Mouse (Mus musculus): ENCODE measurements around the gene Rpl35a. TPM values are rescaled to one million over a fixed set of nuclear protein-coding genes. Genes with fewer than 3 reads are reported as not detected.
A peak's percentile ranks its signal among the peaks of the same experiment; 100 is the strongest.
"Not testable (repeated sequence)": the region's sequence is repeated elsewhere in the genome, so short reads cannot be mapped to it uniquely, and the experiment has no call there.

The Rpl35a gene
- polyA plus RNA-seq, 1 experiment from 2014 or later: 1,004 TPM

DNA sequence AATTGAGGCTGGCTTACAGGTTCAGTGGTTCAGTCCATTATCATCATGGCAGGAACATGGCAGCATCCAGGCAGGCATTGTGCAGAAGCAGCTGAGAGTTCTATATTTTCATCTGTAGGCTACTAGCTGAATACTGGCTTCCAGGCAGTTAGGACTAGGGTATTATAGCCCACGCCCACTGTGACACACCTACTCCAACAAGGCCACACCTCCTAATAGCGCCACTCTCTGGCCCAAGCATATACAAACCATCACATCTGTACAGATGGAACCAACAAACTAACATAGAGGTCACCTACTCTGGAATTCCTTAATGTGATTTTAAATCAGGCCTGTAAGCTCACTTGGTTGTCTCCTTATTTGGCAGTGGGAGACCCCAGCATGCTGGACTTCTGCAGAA, 7.6 kb upstream of the Rpl35a start:
- 71% methylated on average over 2 of the region's 2 CpGs for WGBS
- no peak overlapping the region for H3K4me2 ChIP-seq (ENCODE audit: low read depth, low read length)

DNA sequence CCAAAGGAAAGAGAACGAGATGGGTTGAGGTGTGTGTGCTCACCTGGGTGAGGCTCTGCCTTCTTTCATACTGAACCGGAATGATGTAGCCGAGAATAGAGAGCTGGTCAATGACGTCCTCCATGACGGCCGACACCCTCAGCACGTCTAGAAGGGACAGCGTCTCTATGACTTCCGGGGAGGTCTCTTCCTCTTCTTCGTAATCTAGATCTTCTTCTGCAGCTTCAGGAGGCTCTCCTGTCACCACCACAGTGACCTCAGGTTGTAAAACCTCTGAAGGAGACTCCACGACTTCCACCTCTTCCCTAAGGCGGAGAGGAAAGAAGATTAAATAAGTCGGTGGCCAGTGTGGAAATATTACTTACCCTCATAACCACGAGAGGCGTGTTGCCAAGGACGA, 6.4 kb upstream of the Rpl35a start:
- H3K4me3 ChIP-seq (ENCODE audit: low read length): no peak overlapping the region
- no peaks in the 10 kb centered on the region for H3K4me1 ChIP-seq (replicated peaks; ENCODE audit: control insufficient read depth, insufficient read depth, low read length)
- no peak overlapping the region for H3K4me2 ChIP-seq (ENCODE audit: low read depth, low read length)
- WGBS: 89% methylated on average over 16 of the region's 16 CpGs
- H3K9me3 ChIP-seq (ENCODE audit: control insufficient read depth, low read length): no peaks in the 10 kb centered on the region
- no peak overlapping the region for H3K27ac ChIP-seq (ENCODE audit: low read length)
- H3K36me3 ChIP-seq (ENCODE audit: control insufficient read depth, insufficient read depth, low read length): no peaks in the 10 kb centered on the region
- H3K9ac ChIP-seq (ENCODE audit: low read length): no peak overlapping the region
- H3K27me3 ChIP-seq (ENCODE audit: control insufficient read depth, insufficient read depth, low read depth, low read length): no peaks in the 10 kb centered on the region
- no peak for ATAC-seq (ENCODE audit: low read depth)

More for the DNA sequence above, 7.6 kb upstream of the Rpl35a start:
- H3K27ac ChIP-seq (ENCODE audit: low read length): no peak overlapping the region
- no peaks in the 10 kb centered on the region for H3K4me1 ChIP-seq (replicated peaks; ENCODE audit: control insufficient read depth, insufficient read depth, low read length)
- H3K27me3 ChIP-seq (ENCODE audit: control insufficient read depth, insufficient read depth, low read depth, low read length): no peaks in the 10 kb centered on the region
- H3K9me3 ChIP-seq (ENCODE audit: control insufficient read depth, low read length): no peaks in the 10 kb centered on the region
- ATAC-seq (ENCODE audit: low read depth): no peak
- H3K36me3 ChIP-seq (ENCODE audit: control insufficient read depth, insufficient read depth, low read length): no peaks in the 10 kb centered on the region
- no peak overlapping the region for H3K9ac ChIP-seq (ENCODE audit: low read length)
- no peak overlapping the region for H3K4me3 ChIP-seq (ENCODE audit: low read length)

DNA sequence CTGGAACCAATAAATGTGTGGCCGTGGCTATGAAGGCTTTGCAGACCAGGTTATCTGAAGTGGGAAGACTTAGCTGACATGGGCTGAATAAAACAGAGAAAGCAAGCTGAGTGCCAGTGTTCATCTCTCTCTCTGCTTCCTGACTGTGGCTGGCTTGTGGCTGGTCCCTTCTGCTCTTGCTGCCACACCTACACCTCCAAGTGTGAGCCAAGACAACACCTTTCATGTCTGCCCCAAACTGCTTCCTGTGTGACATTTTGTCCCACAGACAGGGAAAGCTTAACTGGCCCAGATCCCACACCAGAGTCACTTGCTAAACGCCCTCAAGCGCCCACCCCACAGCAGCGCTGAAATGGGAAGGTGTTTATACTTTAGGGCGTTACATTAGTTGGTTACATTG, 3.1 kb upstream of the Rpl35a start:
- ATAC-seq (ENCODE audit: low read depth): no peak
- Histone ChIP-seq H3K27ac (ENCODE audit: low read length) (no peak overlapping the region), H3K9ac (ENCODE audit: low read length) (no peak overlapping the region), H3K4me3 (ENCODE audit: low read length) (no peak overlapping the region), H3K36me3 (ENCODE audit: control insufficient read depth, insufficient read depth, low read length) (no peaks in the 10 kb centered on the region), H3K27me3 (ENCODE audit: control insufficient read depth, insufficient read depth, low read depth, low read length) (no peaks in the 10 kb centered on the region), H3K4me2 (ENCODE audit: low read depth, low read length) (no peak overlapping the region), H3K9me3 (ENCODE audit: control insufficient read depth, low read length) (no peaks in the 10 kb centered on the region), H3K4me1 (replicated peaks; ENCODE audit: control insufficient read depth, insufficient read depth, low read length) (peaks cover 10% of the 10 kb centered on the region)
- 66% methylated on average over 5 of the region's 5 CpGs for WGBS

DNA sequence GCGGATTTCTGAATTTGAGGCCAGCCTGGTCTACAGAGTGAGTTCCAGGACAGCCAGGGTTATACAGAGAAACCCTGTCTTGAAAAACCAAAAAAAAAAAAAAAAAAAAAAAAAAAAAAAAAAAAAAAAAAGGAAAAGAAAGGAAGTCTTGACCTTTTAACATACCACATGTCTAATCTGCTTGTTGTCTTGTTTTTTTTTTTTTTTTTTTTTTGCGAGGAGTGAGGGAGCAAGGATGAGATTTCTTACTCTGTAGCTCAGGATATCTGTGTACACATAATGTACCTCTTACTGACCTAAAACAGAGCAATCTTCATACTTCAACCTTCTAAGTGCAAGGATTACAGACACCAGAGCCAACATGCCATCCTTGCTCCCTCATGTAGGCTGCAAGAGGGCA, 1.3 kb upstream of the Rpl35a start:
- not testable (repeated sequence) for H3K4me3 ChIP-seq (ENCODE audit: low read length); H3K9ac ChIP-seq (ENCODE audit: low read length); H3K9me3 ChIP-seq (ENCODE audit: control insufficient read depth, low read length); H3K27ac ChIP-seq (ENCODE audit: low read length); H3K27me3 ChIP-seq (ENCODE audit: control insufficient read depth, insufficient read depth, low read depth, low read length); ATAC-seq (ENCODE audit: low read depth); H3K4me2 ChIP-seq (ENCODE audit: low read depth, low read length)
- 78% methylated on average over 2 of the region's 2 CpGs for WGBS
- Histone ChIP-seq H3K36me3 (ENCODE audit: control insufficient read depth, insufficient read depth, low read length) (peaks cover 14% of the 10 kb centered on the region), H3K4me1 (replicated peaks; ENCODE audit: control insufficient read depth, insufficient read depth, low read length) (peaks cover 14% of the 10 kb centered on the region)

- peak; percentile 10; the same call in 1 of the 2 replicates for ATAC-seq (ENCODE audit: low read depth)
- H3K27ac ChIP-seq (ENCODE audit: low read length): no peak overlapping the region; the same call in 1 of the 2 replicates
- WGBS: 18% methylated on average over 10 of the region's 10 CpGs
Measured at GRCm38 (mm10) chr16:33055655-33056054, 598 bp upstream of the Rpl35a start.

DNA sequence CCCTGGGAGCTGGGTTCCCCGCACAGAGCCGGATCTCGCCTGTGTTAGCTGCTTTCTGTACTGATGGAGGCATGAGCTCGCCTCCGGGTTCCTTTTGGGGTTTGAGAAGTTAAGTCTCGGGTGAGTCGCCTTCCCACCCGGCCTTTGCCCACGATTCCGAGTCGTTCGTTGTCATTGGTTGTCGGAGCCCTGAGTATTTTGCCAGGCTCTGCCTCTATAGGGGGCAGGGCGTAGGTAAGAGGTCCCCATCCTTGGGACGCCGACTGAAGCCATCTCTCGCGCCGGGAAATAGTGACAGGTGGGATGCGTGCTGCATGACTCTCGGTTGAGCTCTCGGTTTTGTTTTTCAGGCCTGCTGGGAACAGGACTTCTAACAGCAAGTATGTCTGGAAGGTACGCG, 533 bp downstream of the Rpl35a start:
- Histone ChIP-seq H3K9me3 (ENCODE audit: control insufficient read depth, low read length) (no peaks in the 10 kb centered on the region), H3K27me3 (ENCODE audit: control insufficient read depth, insufficient read depth, low read depth, low read length) (no peaks in the 10 kb centered on the region), H3K9ac (ENCODE audit: low read length) (peak overlapping the region; percentile 91), H3K36me3 (ENCODE audit: control insufficient read depth, insufficient read depth, low read length) (peaks cover 22% of the 10 kb centered on the region), H3K4me3 (ENCODE audit: low read length) (peak overlapping the region; percentile 81), H3K4me2 (ENCODE audit: low read depth, low read length) (peak overlapping the region; percentile 79), H3K4me1 (replicated peaks; ENCODE audit: control insufficient read depth, insufficient read depth, low read length) (peaks cover 16% of the 10 kb centered on the region), H3K27ac (ENCODE audit: low read length) (peak overlapping the region; percentile 85)
- ATAC-seq (ENCODE audit: low read depth): peak; percentile 12
- WGBS: under 1% methylated on average over 24 of the region's 24 CpGs

More at GRCm38 (mm10) chr16:33055655-33056054, 598 bp upstream of the Rpl35a start:
- H3K4me3 ChIP-seq (ENCODE audit: low read length): peak overlapping the region; percentile 81
- H3K27me3 ChIP-seq (ENCODE audit: control insufficient read depth, insufficient read depth, low read depth, low read length): no peaks in the 10 kb centered on the region
- H3K4me2 ChIP-seq (ENCODE audit: low read depth, low read length): peak overlapping the region; percentile 82
- no peaks in the 10 kb centered on the region for H3K9me3 ChIP-seq (ENCODE audit: control insufficient read depth, low read length)
- H3K9ac ChIP-seq (ENCODE audit: low read length): peak overlapping the region; percentile 58
- peaks cover 18% of the 10 kb centered on the region for H3K36me3 ChIP-seq (ENCODE audit: control insufficient read depth, insufficient read depth, low read length)
- peaks cover 14% of the 10 kb centered on the region for H3K4me1 ChIP-seq (replicated peaks; ENCODE audit: control insufficient read depth, insufficient read depth, low read length)

- Histone ChIP-seq H3K4me2 (ENCODE audit: low read depth, low read length) (peak overlapping the region; percentile 79), H3K4me1 (replicated peaks; ENCODE audit: control insufficient read depth, insufficient read depth, low read length) (peaks cover 17% of the 10 kb centered on the region), H3K4me3 (ENCODE audit: low read length) (0 out of 2 replicates have a peak overlapping the region, but pooled peaks have one; percentile 25), H3K27ac (ENCODE audit: low read length) (no peak overlapping the region), H3K9me3 (ENCODE audit: control insufficient read depth, low read length) (no peaks in the 10 kb centered on the region), H3K9ac (ENCODE audit: low read length) (peak overlapping the region; percentile 40), H3K36me3 (ENCODE audit: control insufficient read depth, insufficient read depth, low read length) (peaks cover 22% of the 10 kb centered on the region), H3K27me3 (ENCODE audit: control insufficient read depth, insufficient read depth, low read depth, low read length) (no peaks in the 10 kb centered on the region)
- no peak for ATAC-seq (ENCODE audit: low read depth)
- WGBS: 86% methylated on average over 16 of the region's 16 CpGs
Measured at GRCm38 (mm10) chr16:33058033-33058432, 1.8 kb downstream of the Rpl35a start.

GRCm38 (mm10) chr16:33058656-33059055, 2.4 kb downstream of the Rpl35a start:
- not testable (repeated sequence) for H3K27me3 ChIP-seq (ENCODE audit: control insufficient read depth, insufficient read depth, low read depth, low read length); H3K9me3 ChIP-seq (ENCODE audit: control insufficient read depth, low read length); H3K4me2 ChIP-seq (ENCODE audit: low read depth, low read length); H3K9ac ChIP-seq (ENCODE audit: low read length); H3K4me3 ChIP-seq (ENCODE audit: low read length); ATAC-seq (ENCODE audit: low read depth); H3K27ac ChIP-seq (ENCODE audit: low read length)
- Histone ChIP-seq H3K4me1 (replicated peaks; ENCODE audit: control insufficient read depth, insufficient read depth, low read length) (peaks cover 22% of the 10 kb centered on the region), H3K36me3 (ENCODE audit: control insufficient read depth, insufficient read depth, low read length) (peaks cover 22% of the 10 kb centered on the region)
- 82% methylated on average over 9 of the region's 9 CpGs for WGBS

DNA sequence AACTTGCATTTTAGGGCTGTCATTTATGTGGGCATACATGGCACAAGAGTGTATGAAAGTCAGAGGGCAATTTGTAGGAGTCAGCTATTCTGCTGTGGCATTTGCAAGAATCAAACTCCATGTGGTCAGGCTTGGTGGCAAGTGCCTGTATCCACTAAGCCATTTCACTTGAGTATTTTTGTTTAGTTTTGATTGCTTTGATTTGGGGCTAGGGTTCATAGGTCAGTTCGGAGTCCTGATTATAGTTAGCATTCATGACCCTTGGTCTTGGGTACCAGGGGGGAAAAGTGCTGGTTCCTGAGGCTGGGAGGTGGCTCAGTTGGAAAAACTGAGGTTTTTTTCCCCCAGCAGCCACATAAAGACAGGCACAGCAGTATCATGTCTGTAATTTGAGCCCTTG, 3.2 kb downstream of the Rpl35a start:
- H3K9me3 ChIP-seq (ENCODE audit: control insufficient read depth, low read length): no peaks in the 10 kb centered on the region
- H3K27ac ChIP-seq (ENCODE audit: low read length): no peak overlapping the region
- H3K27me3 ChIP-seq (ENCODE audit: control insufficient read depth, insufficient read depth, low read depth, low read length): no peaks in the 10 kb centered on the region
- H3K4me2 ChIP-seq (ENCODE audit: low read depth, low read length): no peak overlapping the region
- no peak overlapping the region for H3K9ac ChIP-seq (ENCODE audit: low read length)
- ATAC-seq (ENCODE audit: low read depth): no peak
- WGBS: 80% methylated on average over 1 of the region's 1 CpGs
- peaks cover 22% of the 10 kb centered on the region for H3K36me3 ChIP-seq (ENCODE audit: control insufficient read depth, insufficient read depth, low read length)
- H3K4me1 ChIP-seq (replicated peaks; ENCODE audit: control insufficient read depth, insufficient read depth, low read length): peaks cover 24% of the 10 kb centered on the region
- no peak overlapping the region for H3K4me3 ChIP-seq (ENCODE audit: low read length)

DNA sequence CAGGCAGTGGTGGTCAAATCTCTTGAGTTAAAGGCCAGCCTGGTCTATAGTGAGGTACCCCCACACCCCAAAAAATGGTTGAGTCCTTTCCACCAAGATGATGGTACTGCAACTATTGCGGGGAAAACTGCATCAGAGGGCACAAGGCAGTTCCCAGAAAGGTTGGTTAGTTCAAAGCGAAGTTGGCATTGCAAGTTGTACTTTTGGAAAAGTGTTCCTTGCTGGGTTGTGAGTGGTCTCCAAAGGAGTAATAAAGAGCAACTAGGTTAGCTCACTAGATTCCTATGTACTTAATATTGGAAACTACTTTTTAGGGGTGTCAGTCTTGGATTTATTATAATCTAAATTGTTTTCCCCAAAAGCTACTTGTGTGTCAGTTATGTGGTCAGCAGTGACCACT, 4.7 kb downstream of the Rpl35a start:
- Histone ChIP-seq H3K4me1 (replicated peaks; ENCODE audit: control insufficient read depth, insufficient read depth, low read length) (peaks cover 20% of the 10 kb centered on the region), H3K9ac (ENCODE audit: low read length) (no peak overlapping the region), H3K4me3 (ENCODE audit: low read length) (no peak overlapping the region), H3K9me3 (ENCODE audit: control insufficient read depth, low read length) (no peaks in the 10 kb centered on the region), H3K27me3 (ENCODE audit: control insufficient read depth, insufficient read depth, low read depth, low read length) (no peaks in the 10 kb centered on the region), H3K36me3 (ENCODE audit: control insufficient read depth, insufficient read depth, low read length) (peaks cover 22% of the 10 kb centered on the region), H3K27ac (ENCODE audit: low read length) (no peak overlapping the region), H3K4me2 (ENCODE audit: low read depth, low read length) (no peak overlapping the region)
- 77% methylated on average over 2 of the region's 2 CpGs for WGBS
- no peak for ATAC-seq (ENCODE audit: low read depth)

Data from lung, embryonic 16.5 days (tissue).